Mouse (Mus musculus) adrenal gland, adult 18-20 months (tissue): ENCODE measurements at regions not wholly inside any gene's neighbourhood (a gene's known extent, or its start where the extent isn't known, plus 50 kb on each side); places are given as distances from the start of the nearest gene placed in this dataset.

Experiments used
- DNase-seq, 2 experiments: peaks; one replicate each; pipeline ENCODE4 v3.0.0; 2021 to 2022; ENCODE audit warnings: low spot score in 2 of 2

GRCm38 (mm10) chr1:125156093-125156492 is 279.4 kb downstream of the Actr3 start:
- no peak for DNase-seq

GRCm38 (mm10) chr1:125149817-125150216 is 285.7 kb downstream of the Actr3 start:
- DNase-seq: no peak

DNA sequence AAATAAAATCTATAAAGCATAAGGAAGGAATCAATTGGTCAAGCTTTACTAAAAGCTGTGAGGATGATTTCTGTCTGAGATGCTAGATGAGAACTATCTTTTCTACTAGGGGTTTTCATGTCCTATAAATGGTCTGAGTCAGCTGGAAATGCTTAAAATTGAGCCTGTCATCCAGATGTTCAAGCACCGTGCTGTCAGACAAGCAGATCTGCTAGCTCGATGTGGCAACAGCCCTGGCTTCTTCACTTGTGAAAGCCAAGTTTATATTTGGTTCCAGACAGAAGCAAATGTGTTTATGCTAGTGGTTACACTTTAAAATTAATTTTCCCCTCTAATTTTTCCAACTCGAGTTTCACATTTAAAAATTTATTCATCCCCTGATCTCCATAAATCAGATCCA is 311.7 kb downstream of the Actr3 start:
- no peak for DNase-seq

DNA sequence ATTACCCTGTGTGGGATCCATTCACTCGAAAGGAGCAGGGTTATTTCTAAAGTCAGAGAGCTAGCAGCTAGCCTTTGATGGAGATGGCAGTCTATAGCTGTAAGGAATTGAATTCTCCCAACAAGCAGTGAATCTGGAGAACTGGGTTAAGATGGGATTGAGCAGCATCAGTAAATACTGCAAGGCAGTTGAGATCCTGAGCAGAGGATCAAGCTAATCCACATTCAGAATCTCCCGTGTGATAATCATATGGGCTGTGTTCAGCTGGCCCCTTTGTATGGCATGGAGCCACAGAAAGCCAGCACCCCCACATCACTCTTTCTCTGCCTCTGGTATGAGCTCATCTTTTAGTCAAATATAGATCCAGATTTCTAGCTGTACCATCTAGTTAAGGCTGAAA is 334.9 kb downstream of the Actr3 start:
- DNase-seq: no peak

GRCm38 (mm10) chr1:125084906-125085305 is 350.6 kb downstream of the Actr3 start:
- DNase-seq: no peak

DNA sequence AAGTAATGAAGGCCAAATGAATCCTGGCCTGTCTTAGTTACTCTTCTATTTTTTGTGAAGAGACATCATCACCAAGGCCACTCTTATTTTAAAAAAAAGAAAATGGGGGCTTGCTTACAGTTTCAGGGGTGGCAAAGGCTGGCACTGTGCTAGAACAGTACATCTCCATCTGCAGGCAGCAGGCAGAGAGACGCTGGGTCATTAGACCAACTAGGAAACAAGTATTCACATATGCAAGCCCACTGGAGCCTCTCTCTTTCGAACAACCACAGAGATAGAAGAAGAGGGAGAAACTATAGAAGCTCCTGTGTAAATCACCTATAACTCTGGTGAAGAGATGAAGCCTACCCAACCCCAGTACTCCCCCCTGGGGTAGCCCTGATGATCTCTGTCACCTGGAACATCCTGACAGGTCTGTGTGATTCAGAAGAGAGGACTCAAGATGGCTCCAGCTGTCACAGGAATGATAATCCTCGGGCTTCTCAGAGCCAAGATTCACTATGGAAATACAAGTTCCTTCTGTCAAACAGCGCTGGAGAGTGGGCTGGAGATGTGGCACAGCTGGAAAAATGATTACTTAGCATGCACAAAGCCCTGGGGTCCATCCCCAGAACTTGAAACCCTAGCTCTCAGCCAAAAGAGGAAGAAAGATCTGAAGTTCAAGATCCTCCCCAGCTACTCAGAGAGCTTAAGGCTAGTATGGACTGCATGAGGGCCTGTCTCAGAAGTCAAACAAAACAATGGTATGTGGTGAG is 395.8 kb downstream of the Actr3 start:
- no peak for DNase-seq

- no peak for DNase-seq
Observed at GRCm38 (mm10) chr1:125013301-125013700, 422.2 kb downstream of the Actr3 start.

DNA sequence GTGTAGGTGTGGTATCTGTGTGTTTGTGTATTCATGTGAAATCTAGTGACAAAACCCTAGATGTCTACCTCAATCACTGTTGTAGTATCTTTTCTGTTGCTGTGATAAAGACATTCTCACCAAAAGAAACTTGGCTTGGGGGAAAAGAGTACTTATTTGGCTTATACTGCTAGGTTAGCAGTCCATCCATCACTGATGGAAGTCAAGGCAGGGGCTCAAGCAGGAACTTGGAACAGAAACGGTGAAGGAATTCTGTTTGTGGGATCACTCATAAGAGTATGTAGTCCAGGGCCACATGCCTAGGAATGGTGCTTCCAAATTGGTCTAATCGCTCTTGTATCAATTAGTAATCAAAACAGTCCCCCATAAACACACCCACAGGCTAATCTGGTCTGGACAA is 423.6 kb downstream of the Actr3 start:
- no peak for DNase-seq

DNA sequence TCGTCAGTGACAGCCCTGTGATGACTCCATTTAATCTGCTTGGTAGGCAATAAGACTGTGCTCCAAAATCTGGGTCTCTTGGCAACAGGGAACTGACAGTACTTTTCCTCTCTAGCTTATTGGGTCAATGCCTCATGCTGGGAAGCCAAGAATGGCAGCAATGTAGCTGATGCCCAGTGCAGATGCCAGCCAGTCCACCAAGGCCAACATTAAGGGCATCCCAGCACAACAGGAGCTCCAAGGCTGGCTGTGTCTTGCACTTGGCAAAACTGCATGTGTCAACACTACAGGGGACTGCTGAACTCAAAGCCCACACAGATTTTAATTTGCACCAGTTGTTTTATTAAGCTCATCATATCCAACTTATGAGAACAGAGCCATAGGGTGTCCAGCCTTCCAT is 437.9 kb downstream of the Actr3 start:
- peak in 1 of 2 experiments; percentile 27 for DNase-seq

DNA sequence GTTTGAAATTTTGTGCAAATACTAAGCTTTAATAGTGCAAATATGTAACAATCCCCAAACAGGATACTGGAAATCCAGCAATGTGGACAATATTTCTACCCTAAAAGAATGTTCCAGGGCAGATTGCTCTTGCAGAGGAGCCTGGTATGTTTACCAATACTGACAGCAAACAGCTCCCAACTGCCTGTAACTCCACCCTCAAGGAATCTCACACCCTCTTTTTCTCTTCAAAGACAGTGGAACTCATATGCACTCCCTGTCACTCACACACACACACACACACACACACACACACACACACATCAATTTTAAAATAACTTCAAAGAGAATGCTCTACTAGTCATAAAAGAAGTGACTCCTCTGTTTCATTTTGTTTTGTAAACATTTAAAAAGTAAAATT is 484.7 kb downstream of the Actr3 start:
- DNase-seq: no peak

GRCm38 (mm10) chr1:124904373-124904772 is 531.2 kb downstream of the Actr3 start:
- no peak for DNase-seq

GRCm38 (mm10) chr1:124871148-124871547 is 564.4 kb downstream of the Actr3 start:
- DNase-seq: no peak

- no peak for DNase-seq
Observed at GRCm38 (mm10) chr1:124866248-124866647, 569.3 kb downstream of the Actr3 start.

- DNase-seq: peak in 1 of 2 experiments; percentile 16
Observed at GRCm38 (mm10) chr1:124845681-124846080, 589.8 kb downstream of the Actr3 start.

GRCm38 (mm10) chr1:124825717-124826116 is 609.8 kb downstream of the Actr3 start:
- no peak for DNase-seq

- no peak for DNase-seq
Observed at GRCm38 (mm10) chr1:124793026-124793425, 642.5 kb downstream of the Actr3 start.

GRCm38 (mm10) chr1:124790646-124791045 is 644.9 kb downstream of the Actr3 start:
- DNase-seq: no peak

DNA sequence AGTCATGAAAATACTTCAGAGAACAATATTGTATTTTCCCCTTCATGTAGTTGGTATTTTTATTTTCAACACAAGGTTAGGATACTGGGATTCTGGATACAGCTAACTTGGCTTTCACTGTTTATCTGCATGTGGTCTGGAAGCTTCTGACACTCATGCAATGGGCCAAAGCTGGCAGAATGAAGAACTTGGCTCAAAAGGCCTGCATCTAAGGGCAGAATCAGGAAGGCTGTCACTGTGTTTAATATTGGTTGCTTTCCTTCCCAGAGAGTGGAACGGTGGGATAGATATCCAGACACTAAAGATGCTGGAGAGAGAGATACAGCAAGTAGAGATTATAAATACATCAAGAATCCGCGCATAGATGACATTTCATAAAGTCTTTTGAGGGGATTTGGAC is 645.4 kb downstream of the Actr3 start:
- DNase-seq: no peak

- no peak for DNase-seq
Observed at GRCm38 (mm10) chr1:124783066-124783465, 652.5 kb downstream of the Actr3 start.

- DNase-seq: no peak
Observed at GRCm38 (mm10) chr1:124777685-124778084, 657.8 kb downstream of the Actr3 start.

DNA sequence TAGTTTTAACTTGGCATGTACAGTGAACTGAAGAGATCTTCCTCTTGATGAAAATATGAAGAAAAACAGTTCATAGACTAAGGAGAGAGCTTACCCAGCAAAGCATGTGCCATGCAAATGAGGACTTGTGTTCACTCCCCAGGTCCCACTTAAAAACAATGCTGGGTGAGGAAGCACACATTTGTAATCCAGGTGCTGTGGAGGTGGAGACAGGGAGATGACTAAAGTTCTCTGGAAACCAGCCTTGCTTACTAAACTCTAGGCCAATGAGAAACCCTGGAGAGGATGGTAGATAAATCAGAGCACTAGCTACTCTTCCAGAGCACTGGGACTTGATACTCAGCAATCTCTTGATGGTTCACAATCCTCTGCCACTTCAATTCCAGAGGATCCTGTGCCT is 678.8 kb downstream of the Actr3 start:
- no peak for DNase-seq

DNA sequence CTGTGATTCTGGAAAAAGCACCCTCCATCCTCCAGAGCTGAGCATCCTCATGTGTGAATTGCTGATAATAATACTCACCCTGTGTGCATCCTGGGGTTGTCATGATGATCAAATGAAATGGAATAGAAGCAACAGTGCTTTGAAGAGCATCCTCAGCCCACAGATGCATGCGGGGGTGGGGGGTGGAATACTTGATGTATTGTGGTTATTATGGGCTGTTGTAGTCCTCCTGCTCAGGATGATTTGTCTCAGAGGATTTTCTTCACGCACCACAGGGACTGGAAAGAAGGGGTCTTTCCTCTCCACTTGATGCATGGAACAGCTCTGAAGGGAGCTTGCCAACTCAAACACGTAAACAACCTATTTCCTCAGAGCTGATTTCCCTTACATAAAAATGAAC is 694.4 kb upstream of the Dpp10 start:
- DNase-seq: no peak

GRCm38 (mm10) chr1:124730364-124730763 is 685.0 kb upstream of the Dpp10 start:
- DNase-seq: no peak
